Mouse (Mus musculus) cerebellum, adult 8-10 months (tissue): ENCODE results near the gene Bid.
A peak's percentile ranks its signal among the peaks of the same experiment; 100 is the strongest.
"Not testable (repeated sequence)": the region's sequence is repeated elsewhere in the genome, so short reads cannot be mapped to it uniquely, and the experiment has no call there.

Experiments
- DNase-seq: peaks from one replicate; pipeline ENCODE4 v3.0.0; 2022

The Bid gene

GRCm38 (mm10) chr6:120901776-120902645 lies 14.6 kb downstream of the Bid start:
- DNase-seq = no peak

GRCm38 (mm10) chr6:120898188-120898833 lies 18.3 kb downstream of the Bid start:
- DNase-seq = peak; percentile 30

GRCm38 (mm10) chr6:120894524-120894923 lies 22.1 kb downstream of the Bid start:
- no peak for DNase-seq

GRCm38 (mm10) chr6:120894089-120894488 lies 22.6 kb downstream of the Bid start:
- no peak for DNase-seq

DNA sequence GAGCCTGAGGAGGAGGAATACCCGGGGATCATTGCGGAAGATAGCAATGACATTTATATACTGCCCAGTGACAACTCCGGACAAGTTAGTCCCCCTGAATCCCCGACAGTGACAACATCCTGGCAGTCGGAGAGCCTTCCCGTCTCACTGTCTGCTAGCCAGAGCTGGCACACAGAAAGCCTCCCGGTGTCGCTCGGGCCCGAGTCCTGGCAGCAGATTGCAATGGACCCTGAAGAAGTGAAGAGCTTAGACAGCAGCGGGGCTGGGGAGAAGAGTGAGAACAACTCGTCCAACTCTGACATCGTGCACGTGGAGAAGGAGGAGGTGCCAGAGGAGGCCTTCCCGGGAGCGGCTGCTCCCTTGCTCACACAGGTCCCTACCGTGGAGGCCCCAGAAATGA lies 30.0 kb downstream of the Bid start:
- no peak for DNase-seq

- DNase-seq = no peak
These were observed 32.2 kb downstream of the Bid start for GRCm38 (mm10) chr6:120884436-120884835.

DNA sequence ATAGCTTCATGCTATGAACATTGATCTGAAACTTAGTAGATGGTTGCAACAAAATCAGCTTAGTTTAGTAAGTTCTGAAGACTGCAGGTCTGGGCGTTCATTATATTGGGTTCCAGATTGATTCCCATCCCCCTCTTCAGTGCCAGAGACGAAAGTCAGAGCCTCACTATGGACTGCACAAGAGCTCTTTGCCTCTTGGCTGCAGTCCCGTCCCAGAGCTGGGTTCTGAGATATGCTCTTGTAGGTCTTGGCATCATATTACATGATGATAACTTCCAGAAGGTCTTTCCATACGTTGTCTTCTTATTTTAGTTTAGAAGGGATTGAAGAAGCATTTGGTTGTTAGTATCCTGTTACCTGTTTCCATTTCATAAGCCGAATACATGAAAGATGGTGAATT lies 37.6 kb downstream of the Bid start:
- DNase-seq = no peak

- DNase-seq = no peak
These were observed 42.8 kb downstream of the Bid start for GRCm38 (mm10) chr6:120873874-120874273.

DNA sequence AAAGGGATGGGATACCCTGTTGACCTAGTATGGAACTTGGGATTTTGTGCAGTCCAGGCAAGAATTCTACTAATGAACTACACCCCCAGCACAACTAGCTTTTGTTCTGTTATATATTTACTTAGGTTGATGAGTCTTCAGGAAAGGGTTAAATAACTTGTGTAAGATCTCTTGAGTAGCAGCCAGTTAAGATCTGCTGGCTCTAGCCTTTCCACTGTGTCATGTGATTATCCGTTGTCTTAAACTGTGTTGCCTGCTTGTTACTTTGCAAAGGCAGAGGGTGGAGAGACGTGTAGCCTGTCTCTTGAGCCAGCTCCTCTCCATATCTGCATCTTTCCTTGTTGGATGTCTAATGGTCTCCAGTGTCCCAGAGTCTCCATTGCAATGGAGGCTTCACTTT lies 45.4 kb downstream of the Bid start:
- no peak for DNase-seq

GRCm38 (mm10) chr6:120868824-120869223 lies 47.8 kb downstream of the Bid start:
- no peak for DNase-seq

DNA sequence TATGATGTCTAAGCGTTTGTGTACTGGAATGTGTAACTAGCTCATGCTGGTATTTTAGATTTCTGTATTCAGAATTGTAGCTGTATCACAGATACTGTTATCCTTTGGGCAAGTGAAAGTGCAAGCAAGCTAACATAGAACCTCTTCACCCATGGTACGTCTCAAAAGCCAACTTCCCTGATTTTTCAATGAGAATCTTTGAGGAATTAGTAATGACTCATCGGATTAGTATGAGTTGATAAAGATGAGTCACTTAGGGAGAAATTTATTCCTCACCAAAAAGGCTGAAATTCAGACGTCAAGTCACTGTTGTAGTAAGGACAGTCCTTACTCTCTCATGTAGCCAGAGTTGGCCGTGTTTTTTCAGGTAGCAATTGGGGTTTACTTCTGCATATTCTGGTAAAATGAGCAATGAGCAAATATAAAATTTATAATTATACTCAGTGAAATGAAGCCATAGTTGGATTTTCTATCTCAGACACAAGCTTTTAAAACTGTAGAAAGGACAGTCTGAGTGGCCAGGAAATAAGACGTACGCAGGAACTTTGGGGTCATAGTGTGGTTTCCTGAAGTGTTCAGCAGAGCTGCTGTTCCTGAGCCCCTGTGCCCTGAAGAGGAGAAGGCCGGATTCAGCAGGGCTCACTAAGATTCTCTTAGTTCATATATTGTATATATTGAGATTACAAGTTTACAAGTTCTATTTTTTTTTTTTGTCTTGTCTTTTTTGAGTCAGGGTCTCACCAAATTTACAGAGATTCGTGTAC lies 50.4 kb downstream of the Bid start:
- DNase-seq = no peak

- DNase-seq = no peak
These were observed 56.6 kb downstream of the Bid start for GRCm38 (mm10) chr6:120860079-120860478.

- no peak for DNase-seq
These were observed 58.4 kb downstream of the Bid start for GRCm38 (mm10) chr6:120858217-120858711.

DNA sequence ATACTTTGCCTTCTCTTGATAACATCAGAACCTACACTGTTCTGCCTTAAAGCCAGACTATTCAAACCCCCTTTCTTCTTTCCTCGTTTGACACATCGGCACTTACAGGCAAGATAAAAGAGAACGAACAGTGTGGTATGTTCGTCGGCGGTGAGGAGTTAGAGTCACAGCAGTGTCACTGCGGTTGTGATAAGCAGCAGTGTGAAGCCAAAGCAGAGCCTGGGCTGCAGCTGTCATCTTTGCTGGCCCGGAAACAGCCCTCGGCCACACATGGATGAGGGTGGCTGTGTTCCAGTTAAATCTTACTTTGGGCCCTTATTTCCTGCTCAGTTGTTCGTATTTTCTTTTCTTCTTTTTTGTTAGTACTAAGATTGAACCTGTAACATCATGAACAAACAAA lies 62.2 kb downstream of the Bid start:
- no peak for DNase-seq

DNA sequence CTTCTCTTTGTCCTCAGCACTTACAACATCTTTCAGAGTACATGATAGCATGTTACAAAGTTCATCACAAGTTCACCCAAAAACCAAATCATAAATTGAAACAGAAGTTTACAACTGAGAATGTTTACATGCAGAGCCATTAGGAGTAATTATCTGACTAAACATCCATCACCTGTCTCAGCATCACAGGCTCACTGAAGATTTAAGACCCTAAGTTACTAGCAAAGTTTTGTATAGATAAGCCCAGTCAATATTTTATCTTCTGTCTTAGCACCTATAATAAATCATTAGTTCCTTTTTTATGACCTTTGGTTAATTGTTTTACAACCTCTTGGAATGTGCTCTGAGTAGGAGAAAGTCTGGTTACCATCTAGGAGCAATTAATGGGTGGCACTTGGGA lies 65.9 kb downstream of the Bid start:
- DNase-seq = not testable (repeated sequence)
